Mouse (Mus musculus) liver, embryonic 15.5 days (tissue): ENCODE measurements around the gene Gm20388. TPM values are rescaled to one million over a fixed set of nuclear protein-coding genes. Genes with fewer than 3 reads are reported as not detected.
"Not testable (repeated sequence)": the region's sequence is repeated elsewhere in the genome, so short reads cannot be mapped to it uniquely, and the experiment has no call there.

Experiments
- ATAC-seq: fragments of 200-750 bp; cut with Nextera tagmentation; 2 replicates; pipeline ENCODE4 v1.8.0; 2017; ENCODE audit warnings: moderate number of reproducible peaks, mild to moderate bottlenecking, moderate library complexity; ENCODE audit not compliant: insufficient read depth
- H3K27ac ChIP-seq: fragments of 300-500 bp; sonication (generic); replicated peaks from 2 replicates; pipeline ENCODE4 v1.5.1; 2015; ENCODE audit warnings: mild to moderate bottlenecking, inconsistent platforms
- H3K27me3 ChIP-seq: fragments of 300-500 bp; sonication (generic); 2 replicates; pipeline ENCODE4 v1.6.1; 2015; ENCODE audit warnings: mild to moderate bottlenecking, inconsistent platforms
- H3K36me3 ChIP-seq: fragments of 300-500 bp; sonication (generic); replicated peaks from 2 replicates; pipeline ENCODE4 v1.6.1; 2015; ENCODE audit warnings: moderate library complexity, mild to moderate bottlenecking, inconsistent platforms
- H3K4me1 ChIP-seq: fragments of 300-500 bp; sonication (generic); replicated peaks from 2 replicates; pipeline ENCODE4 v1.6.1; 2015; ENCODE audit warnings: inconsistent platforms
- H3K4me2 ChIP-seq: fragments of 300-500 bp; sonication (generic); 2 replicates; pipeline ENCODE4 v1.6.1; 2015; ENCODE audit warnings: moderate library complexity, mild to moderate bottlenecking, inconsistent platforms
- H3K4me3 ChIP-seq: fragments of 300-500 bp; sonication (generic); replicated peaks from 2 replicates; pipeline ENCODE4 v1.5.1; 2015; ENCODE audit warnings: mild to moderate bottlenecking, inconsistent platforms
- H3K9ac ChIP-seq: fragments of 300-500 bp; sonication (generic); 2 replicates; pipeline ENCODE4 v1.6.1; 2015; ENCODE audit warnings: moderate library complexity, mild to moderate bottlenecking, inconsistent platforms
- H3K9me3 ChIP-seq: fragments of 300-500 bp; sonication (generic); replicated peaks from 2 replicates; pipeline ENCODE4 v1.6.1; 2016; ENCODE audit warnings: inconsistent platforms
- WGBS: fragments of 180-500 bp; shearing (Covaris S2); methylation state at CpG from one replicate; pipeline ENCODE4 v1.1.7; 2015; ENCODE audit warnings: mixed read lengths; ENCODE audit not compliant: insufficient replicate concordance; 5-methylcytosine and 5-hydroxymethylcytosine counted together
- polyA plus RNA-seq: library from polyadenylated mRNA; unstranded; fragments of >200 nt; fragmentation: Nextera tagmentation; extraction: Ambion mirVana; gene quantifications from 2 replicates; pipeline ENCODE4 v1.2.1, GENCODE M21; 2015

Gm20388 gene
- polyA plus RNA-seq, 1 experiment from 2014 or later, result not detected

DNA sequence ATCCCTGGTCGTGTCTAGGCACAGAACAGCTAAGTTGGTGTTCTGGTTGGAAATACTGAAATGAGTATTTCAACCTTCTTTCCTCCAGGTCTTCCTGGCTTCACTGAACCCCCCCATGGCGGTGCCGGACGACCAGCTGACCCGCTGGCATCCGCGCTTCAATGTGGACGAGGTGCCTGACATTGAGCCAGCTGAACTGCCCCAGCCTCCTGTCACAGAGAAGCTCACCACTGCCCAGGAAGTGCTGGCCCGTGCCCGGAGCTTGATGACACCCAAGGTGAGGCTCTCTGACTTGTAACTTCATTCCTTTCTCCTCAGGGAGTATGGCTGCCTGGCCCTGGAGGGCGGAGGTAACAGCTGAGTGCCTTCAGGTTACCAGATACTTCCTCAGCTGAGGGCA, 2660.5 kb downstream of the Gm20388 start:
- H3K27ac ChIP-seq, result no peak overlapping the region
- peaks cover 90% of the 10 kb centered on the region for H3K4me1 ChIP-seq
- no peak overlapping the region for H3K9ac ChIP-seq

DNA sequence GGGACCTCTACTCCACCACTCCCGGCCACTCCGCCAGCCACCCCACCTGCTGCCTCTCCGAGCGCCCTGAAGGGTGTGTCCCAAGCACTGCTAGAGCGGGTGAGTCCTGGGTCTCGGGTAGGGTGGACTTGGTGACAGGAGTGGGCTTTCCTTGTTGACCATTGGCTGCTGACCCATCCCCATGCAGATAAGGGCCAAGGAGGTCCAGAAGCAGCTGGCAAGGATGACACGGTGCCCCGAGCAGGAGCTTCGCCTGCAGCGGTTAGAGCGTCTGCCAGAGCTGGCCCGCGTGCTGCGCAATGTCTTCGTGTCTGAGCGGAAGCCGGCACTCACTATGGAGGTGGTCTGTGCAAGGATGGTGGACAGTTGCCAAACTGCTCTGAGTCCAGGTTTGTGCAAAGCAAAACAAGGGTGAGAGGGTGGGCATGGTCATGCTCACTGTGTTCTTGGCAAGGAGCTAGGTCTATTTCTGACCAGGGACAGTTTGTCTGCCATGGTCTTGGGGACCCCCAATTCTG, 2661.2 kb downstream of the Gm20388 start:
- ATAC-seq, result no peak
- Histone ChIP-seq H3K4me2 (no peak overlapping the region), H3K36me3 (peaks cover 56% of the 10 kb centered on the region), H3K9me3 (no peaks in the 10 kb centered on the region), H3K4me3 (no peak overlapping the region), H3K27me3 (no peaks in the 10 kb centered on the region), H3K27ac (no peak overlapping the region), H3K9ac (no peak overlapping the region), H3K4me1 (peaks cover 90% of the 10 kb centered on the region)
- WGBS, result 89% methylated on average over 17 of the region's 17 CpGs

More for the DNA sequence above, 2660.5 kb downstream of the Gm20388 start:
- no peaks in the 10 kb centered on the region for H3K9me3 ChIP-seq
- WGBS, result 91% methylated on average over 11 of the region's 11 CpGs
- H3K36me3 ChIP-seq, result peaks cover 56% of the 10 kb centered on the region
- no peak overlapping the region for H3K4me3 ChIP-seq
- ATAC-seq, result no peak
- H3K27me3 ChIP-seq, result no peaks in the 10 kb centered on the region
- H3K4me2 ChIP-seq, result no peak overlapping the region

DNA sequence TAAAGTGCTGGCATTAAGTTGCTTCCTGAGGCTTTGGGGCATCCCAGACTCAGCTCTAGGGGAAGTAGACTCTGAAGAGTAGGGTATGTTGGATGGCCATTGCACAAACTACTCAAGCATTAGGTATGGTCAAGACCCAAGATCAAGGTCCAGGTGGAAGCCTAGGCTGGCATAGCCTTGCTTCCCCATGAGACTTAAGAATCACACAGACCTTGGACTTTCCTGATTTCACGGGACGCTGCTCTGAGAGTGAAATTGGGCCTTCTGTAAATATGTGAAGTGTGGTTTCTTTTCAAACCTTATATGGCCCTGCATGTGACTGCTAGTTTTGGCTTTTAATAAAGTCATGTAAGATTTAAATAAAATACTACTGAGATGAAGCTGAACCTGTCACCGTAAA, 2662.1 kb downstream of the Gm20388 start:
- ATAC-seq, result no peak
- no peak overlapping the region; the same call in 1 of the 2 replicates for H3K27ac ChIP-seq
- H3K9ac ChIP-seq, result no peak overlapping the region
- no peaks in the 10 kb centered on the region for H3K27me3 ChIP-seq
- peaks cover 88% of the 10 kb centered on the region for H3K4me1 ChIP-seq
- no peaks in the 10 kb centered on the region for H3K9me3 ChIP-seq
- no peak overlapping the region for H3K4me3 ChIP-seq
- peaks cover 56% of the 10 kb centered on the region for H3K36me3 ChIP-seq
- no peak overlapping the region for H3K4me2 ChIP-seq
- WGBS, result 92% methylated on average over 3 of the region's 3 CpGs

DNA sequence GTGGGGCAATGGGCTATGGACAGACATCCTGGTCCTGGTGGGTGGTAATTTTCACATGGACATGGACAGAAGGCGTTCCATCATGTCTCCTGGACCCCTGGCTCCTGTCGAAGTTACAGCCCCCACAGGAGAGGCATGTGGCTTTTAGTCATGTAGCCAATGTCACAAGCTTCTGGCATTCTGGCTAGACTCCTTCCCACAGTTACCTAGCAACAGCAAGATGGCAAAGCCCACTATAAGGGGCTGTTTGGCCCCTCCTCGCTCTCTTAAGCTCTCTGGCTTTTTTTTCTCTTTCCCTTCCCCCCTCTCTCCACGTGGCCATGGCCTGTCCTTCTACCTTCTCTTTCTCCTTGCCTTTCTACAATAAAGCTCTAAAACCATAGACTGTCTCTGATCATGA, 2662.5 kb downstream of the Gm20388 start:
- H3K9ac ChIP-seq, H3K9me3 ChIP-seq, H3K4me3 ChIP-seq, ATAC-seq, H3K27me3 ChIP-seq: not testable (repeated sequence)
- 50% methylated on average over 4 of the region's 4 CpGs for WGBS
- peaks cover 56% of the 10 kb centered on the region for H3K36me3 ChIP-seq
- H3K4me1 ChIP-seq, result peaks cover 88% of the 10 kb centered on the region
- peak overlapping the region; percentile 80 for H3K27ac ChIP-seq
- 0 out of 2 replicates have a peak overlapping the region, but pooled peaks have one; percentile 7 for H3K4me2 ChIP-seq

DNA sequence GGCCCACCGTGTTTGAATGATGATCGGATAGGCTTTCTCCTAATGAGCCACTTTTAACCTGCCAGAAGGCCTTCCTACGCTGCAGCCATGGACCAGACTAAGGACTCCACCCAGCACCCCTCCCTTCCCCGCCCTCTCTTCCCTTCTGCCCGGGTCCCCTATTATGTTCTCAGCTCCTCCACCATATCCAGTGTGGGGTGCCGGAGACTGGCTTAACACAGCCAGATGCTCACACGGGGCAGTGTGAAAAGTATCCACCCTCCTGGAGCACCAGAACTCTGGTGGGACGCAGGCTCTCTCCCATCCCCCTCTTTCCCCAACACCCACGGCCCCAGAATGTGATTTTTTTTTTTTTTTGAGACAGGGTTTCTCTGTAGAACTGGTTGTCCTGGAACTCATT, 2662.9 kb downstream of the Gm20388 start:
- WGBS, result 40% methylated on average over 9 of the region's 9 CpGs
- no peaks in the 10 kb centered on the region; the same call in 1 of the 2 replicates for H3K27me3 ChIP-seq
- 0 out of 2 replicates have a peak overlapping the region, but pooled peaks have one; percentile 7 for H3K4me2 ChIP-seq
- ATAC-seq, result no peak
- peaks cover 88% of the 10 kb centered on the region for H3K4me1 ChIP-seq
- no peak overlapping the region for H3K9ac ChIP-seq
- no peak overlapping the region for H3K4me3 ChIP-seq
- H3K36me3 ChIP-seq, result peaks cover 56% of the 10 kb centered on the region
- H3K27ac ChIP-seq, result peak overlapping the region; percentile 80
- H3K9me3 ChIP-seq, result no peaks in the 10 kb centered on the region

DNA sequence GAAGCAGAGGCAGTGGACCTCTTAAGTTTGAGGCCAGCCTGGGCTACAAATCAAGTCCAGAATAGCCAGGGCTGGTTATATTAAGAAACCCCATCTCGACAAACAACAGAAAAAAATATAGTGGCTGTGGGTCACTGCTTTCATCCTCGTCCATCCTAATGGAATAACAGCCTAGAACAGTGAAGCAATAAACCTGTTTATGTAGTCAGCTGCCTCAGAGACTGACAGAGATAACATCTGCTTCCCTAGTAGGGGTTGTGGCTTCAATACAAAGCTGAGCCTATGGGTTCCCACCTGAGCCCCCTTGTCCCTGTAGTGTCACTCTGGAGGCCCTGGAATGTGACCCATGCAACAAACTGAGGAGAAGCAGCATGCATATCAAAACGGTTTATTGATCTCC, 2663.6 kb downstream of the Gm20388 start:
- peak overlapping the region; percentile 75; the same call in 1 of the 2 replicates for H3K9ac ChIP-seq
- H3K4me2 ChIP-seq, result peak overlapping the region; percentile 98
- no peak for ATAC-seq
- H3K4me3 ChIP-seq, result peak overlapping the region; percentile 73; the same call in 1 of the 2 replicates
- H3K27me3 ChIP-seq, result no peaks in the 10 kb centered on the region; the same call in 1 of the 2 replicates
- H3K9me3 ChIP-seq, result no peaks in the 10 kb centered on the region
- H3K4me1 ChIP-seq, result peaks cover 81% of the 10 kb centered on the region
- peak overlapping the region; percentile 80 for H3K27ac ChIP-seq
- H3K36me3 ChIP-seq, result peaks cover 51% of the 10 kb centered on the region
- 45% methylated on average over 3 of the region's 3 CpGs for WGBS

DNA sequence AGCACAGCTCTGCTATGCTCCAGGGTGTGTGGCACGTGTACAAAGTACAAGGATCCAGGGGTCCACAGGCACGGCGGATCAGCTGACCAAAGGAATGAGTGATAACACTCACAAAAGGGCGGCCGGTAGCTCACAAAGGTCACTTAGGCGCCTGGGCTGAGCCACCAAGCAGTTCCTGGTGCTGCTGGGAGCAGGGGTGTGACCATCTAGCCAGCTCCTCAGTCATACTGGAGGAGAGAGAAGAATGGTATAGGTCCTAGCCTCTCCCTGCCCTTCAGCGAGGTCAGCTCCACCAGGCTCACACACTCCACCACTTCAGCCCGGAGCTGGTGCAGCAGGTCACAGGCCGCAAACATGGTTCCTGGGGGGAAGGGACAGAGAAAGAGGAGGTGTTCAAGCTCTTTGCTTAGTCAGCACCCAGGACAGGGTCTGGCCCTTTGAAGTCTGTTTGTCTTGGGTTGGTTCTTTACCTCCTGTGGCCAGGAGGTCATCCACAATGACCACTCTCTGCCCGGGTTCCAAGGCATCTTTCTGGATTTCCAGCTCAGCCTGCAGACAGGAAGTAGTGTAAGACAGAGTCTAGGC, 2664.1 kb downstream of the Gm20388 start:
- peak overlapping the region; percentile 80 for H3K27ac ChIP-seq
- H3K9me3 ChIP-seq, result no peaks in the 10 kb centered on the region
- WGBS, result 34% methylated on average over 10 of the region's 10 CpGs
- peaks cover 76% of the 10 kb centered on the region for H3K4me1 ChIP-seq
- ATAC-seq, result peak; percentile 29
- H3K9ac ChIP-seq, result peak overlapping the region; percentile 75
- H3K27me3 ChIP-seq, result no peaks in the 10 kb centered on the region; the same call in 1 of the 2 replicates
- peaks cover 46% of the 10 kb centered on the region for H3K36me3 ChIP-seq
- H3K4me2 ChIP-seq, result peak overlapping the region; percentile 98
- peak overlapping the region; percentile 73 for H3K4me3 ChIP-seq

DNA sequence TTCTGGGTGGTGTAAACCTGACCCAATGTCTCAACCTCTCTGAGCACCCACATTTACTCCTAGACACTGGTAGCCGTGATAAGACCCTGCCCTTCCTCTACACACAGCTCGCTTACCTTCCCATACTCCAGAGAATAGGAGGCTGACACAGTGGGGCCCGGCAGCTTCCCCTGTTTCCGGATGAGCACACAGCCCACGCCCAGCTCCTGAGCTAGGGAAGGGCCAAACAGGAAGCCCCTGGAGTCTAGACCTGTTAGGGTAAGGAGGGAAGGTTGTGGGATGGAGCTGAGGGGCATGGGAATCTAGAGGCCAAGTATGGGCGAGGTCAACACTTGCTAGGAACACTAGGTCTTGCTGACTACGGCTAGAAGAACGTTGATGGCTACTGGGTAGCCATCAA, 2664.6 kb downstream of the Gm20388 start:
- WGBS, result 12% methylated on average over 8 of the region's 8 CpGs
- H3K27ac ChIP-seq, result peak overlapping the region; percentile 80
- H3K4me3 ChIP-seq, result peak overlapping the region; percentile 73
- H3K4me2 ChIP-seq, result peak overlapping the region; percentile 98
- peaks cover 71% of the 10 kb centered on the region for H3K4me1 ChIP-seq
- ATAC-seq, result no peak; the same call in 1 of the 2 replicates
- peak overlapping the region; percentile 75 for H3K9ac ChIP-seq
- H3K27me3 ChIP-seq, result no peaks in the 10 kb centered on the region; the same call in 1 of the 2 replicates
- H3K36me3 ChIP-seq, result peaks cover 41% of the 10 kb centered on the region
- H3K9me3 ChIP-seq, result no peaks in the 10 kb centered on the region

DNA sequence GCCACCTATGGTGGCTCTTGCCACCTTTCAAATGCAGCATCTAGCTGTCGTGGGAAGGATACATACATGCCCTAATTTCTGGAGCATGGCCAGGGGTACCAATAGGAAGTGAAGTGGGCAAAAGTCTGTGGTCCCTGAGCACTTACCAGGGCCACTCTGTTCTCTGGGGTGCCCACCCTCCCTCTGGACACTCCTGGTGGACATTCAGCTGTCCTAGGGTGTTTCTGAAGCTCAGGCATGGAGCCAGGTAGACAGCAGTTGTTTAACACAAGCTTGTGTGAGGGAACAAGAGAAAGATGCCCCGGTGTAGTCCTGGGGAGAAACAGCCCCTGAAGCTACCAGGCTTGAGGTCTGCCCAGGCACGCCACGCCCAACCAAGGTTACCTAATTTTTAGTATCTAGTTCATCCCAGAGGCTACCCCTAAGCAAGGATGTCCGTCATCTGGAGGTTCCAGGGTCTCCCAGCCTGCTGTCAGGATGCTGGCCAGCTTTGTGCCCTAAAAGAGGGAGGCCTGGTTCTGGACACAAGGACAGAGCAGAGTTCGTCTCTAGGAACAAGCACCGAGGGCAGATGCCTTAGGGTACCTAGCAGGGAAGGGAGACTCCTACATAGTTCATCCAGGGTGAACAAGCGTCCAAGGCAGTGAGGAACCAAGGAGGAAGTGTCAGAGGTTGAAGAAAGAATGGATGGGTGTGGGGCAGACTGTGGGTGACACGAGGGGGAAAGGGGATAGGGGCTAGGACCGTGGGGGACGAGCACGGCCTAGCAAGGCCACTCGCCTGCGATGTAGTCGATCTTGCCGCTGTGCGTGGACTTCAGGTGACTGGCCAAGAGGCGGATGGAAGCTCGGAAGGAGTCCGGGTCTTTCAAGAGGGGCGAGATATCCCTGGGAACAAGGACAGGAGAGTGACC, 2665.3 kb downstream of the Gm20388 start:
- no peaks in the 10 kb centered on the region for H3K9me3 ChIP-seq
- 6% methylated on average over 21 of the region's 21 CpGs for WGBS
- H3K4me2 ChIP-seq, result peak overlapping the region; percentile 98
- ATAC-seq, result peak; percentile 2
- peaks cover 34% of the 10 kb centered on the region for H3K36me3 ChIP-seq
- peak overlapping the region; percentile 80 for H3K27ac ChIP-seq
- H3K4me1 ChIP-seq, result peaks cover 64% of the 10 kb centered on the region
- peak overlapping the region; percentile 75 for H3K9ac ChIP-seq
- no peaks in the 10 kb centered on the region; the same call in 1 of the 2 replicates for H3K27me3 ChIP-seq
- peak overlapping the region; percentile 73 for H3K4me3 ChIP-seq

DNA sequence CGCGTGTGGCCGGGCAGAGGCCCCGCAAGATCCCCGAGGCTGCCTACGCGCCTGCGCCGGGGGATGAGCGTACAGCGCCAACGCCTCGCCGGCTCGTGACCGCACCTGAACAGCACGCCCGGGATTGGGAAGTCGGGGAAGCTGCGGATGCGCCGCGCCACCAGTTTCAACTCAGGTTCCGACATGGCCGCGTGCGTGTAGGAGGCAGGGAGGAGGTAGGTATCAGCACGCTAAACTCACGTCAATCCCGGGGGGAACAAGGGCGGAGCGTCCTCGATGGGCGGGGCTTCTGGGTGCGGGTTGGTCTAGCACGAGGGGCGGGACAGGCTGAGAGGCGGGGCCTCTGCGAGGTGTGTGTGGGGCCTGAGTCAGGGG, 2666.0 kb downstream of the Gm20388 start, which contains the start of gene Aprt:
Aprt (minus strand) TSS at position 262 of the 375 bp plus-strand sequence.
- Histone ChIP-seq H3K9me3 (no peaks in the 10 kb centered on the region), H3K36me3 (peaks cover 28% of the 10 kb centered on the region), H3K9ac (peak within 1 kb of the TSS; percentile 75), H3K4me1 (peaks cover 57% of the 10 kb centered on the region), H3K27me3 (no peaks in the 10 kb centered on the region; the same call in 1 of the 2 replicates), H3K4me3 (peak within 1 kb of the TSS; percentile 73), H3K27ac (peak within 1 kb of the TSS; percentile 80), H3K4me2 (peak within 1 kb of the TSS; percentile 98)
- ATAC-seq, result peak; percentile 81
- WGBS, result under 1% methylated on average over 39 of the region's 39 CpGs

DNA sequence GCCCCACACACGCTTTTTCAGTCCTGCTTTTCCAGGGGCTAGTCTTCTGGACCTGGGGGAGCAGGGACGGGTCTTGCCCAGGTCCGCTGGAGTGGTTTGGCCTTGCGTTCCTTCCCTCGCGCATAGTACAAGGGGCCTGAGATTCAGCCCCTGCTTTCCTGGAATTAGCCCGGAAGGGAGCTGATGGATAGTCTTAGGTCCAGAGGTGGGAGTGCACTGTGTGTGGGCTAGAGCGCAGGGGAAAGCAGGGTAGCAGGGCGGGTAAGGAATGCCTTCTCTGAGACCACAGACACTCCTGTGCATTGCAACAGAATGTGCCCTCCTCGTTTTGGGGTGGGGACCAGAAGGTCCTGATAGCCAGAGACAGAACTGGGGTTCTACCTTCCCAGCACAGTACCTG, 2666.5 kb downstream of the Gm20388 start:
- H3K27me3 ChIP-seq, result no peaks in the 10 kb centered on the region; the same call in 1 of the 2 replicates
- WGBS, result 51% methylated on average over 10 of the region's 10 CpGs
- ATAC-seq, result no peak
- no peak overlapping the region for H3K9ac ChIP-seq
- peak overlapping the region; percentile 80; the same call in 1 of the 2 replicates for H3K27ac ChIP-seq
- H3K4me2 ChIP-seq, result peak overlapping the region; percentile 98
- peaks cover 23% of the 10 kb centered on the region for H3K36me3 ChIP-seq
- H3K9me3 ChIP-seq, result no peaks in the 10 kb centered on the region
- peaks cover 53% of the 10 kb centered on the region for H3K4me1 ChIP-seq
- peak overlapping the region; percentile 73; the same call in 1 of the 2 replicates for H3K4me3 ChIP-seq
